Mouse (Mus musculus): ENCODE data around the gene Smarca2. TPM values are rescaled to one million over a fixed set of nuclear protein-coding genes. Genes with fewer than 3 reads are reported as not detected.

Smarca2 gene
- polyA plus RNA-seq, 2 experiments, result 3.3 to 5.3 TPM

DNA sequence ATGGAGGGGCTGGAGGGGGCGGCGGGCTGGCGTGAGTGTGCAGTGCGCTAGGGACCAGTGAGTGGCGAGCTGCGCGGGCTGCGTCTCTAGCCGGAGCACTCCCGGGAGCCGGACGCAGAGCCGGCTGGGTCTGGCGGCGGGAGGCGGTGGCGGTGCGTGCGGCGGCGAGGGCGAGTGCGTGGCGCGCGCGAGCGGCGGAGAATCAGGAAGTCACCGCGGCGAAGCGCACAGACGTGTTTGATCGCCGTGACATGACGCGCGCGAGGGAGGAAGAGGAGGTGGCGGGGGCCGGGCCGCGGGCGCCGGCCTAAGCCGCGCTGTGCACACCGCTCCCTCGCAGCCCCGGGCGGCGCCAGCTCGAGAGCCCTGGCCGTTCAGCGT, 2.3 kb downstream of the Smarca2 start:
- H3K4me3 ChIP-seq (ENCODE audit: insufficient read depth in 1 of 2, low read depth in 2 of 2, low read length in 2 of 2), result peak overlapping the region; percentile 56 to 66
- WGBS (ENCODE audit: insufficient replicate concordance), result under 1% methylated on average over 50 of the region's 56 CpGs
- peaks cover 32% of the 10 kb centered on the region for H3K27me3 ChIP-seq (ENCODE audit: control insufficient read depth, insufficient read depth, low read length)

DNA sequence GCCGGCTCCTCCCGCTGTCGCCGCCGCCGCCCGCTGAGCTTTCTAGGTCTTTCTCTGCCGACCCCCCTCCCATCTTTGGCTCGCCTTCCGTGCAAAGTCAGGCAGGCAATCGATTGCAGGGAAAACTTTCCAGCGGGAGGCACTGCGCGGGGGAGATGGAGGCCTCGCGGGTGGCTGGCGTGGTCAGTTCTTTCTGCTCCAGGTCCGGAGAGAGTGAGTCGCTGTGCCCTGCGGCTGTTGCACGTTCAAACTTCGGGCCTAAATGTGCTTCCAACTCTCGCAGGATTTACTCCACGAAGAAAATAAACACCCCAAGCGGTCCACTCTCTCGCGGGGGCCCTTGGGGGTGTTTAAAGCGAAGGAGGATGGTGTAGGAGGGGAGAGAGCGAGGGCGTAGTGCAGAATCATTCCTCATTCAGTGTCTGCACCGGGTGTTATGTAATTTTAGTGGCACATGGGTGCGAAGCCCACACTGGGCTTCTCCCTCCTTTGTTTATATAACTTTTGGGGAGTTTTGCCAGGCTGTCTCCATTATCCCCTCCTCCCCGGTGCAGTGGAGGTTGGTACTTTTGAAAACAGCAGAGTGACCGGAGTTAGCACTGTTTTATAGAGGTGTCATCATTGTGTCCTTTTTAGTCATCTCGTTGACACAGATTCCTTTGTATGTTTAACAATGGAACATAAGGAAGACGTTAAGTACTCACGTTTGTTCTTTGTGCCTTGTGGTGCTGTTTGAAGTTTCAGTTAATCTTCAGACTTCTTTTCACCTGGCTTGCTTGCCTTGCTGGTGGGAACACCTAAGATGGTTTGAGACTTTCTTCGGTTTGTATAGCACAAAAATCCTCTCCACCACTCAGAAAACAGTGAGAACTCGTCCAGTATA, 2.9 kb downstream of the Smarca2 start:
- no peak for TF ChIP-seq EP300 (IDR thresholded peaks at IDR 0.05; ENCODE audit: low read depth)
- no peak for TF ChIP-seq CTCF (IDR thresholded peaks at IDR 0.05; ENCODE audit: low read depth)
- ATAC-seq (ENCODE audit: insufficient read depth), result no peak
- peak overlapping the region; percentile 56 to 66 for H3K4me3 ChIP-seq (ENCODE audit: insufficient read depth in 1 of 2, low read depth in 2 of 2, low read length in 2 of 2)
- no peaks in the 10 kb centered on the region for H3K36me3 ChIP-seq (replicated peaks; ENCODE audit: control insufficient read depth, insufficient read depth, low read depth)
- H3K4me1 ChIP-seq (replicated peaks; ENCODE audit: control insufficient read depth in 2 of 2, insufficient read depth in 2 of 2, low read length in 1 of 2), result peaks cover 0 to 11% of the 10 kb centered on the region in 2 experiments; a peak in 3 of 4 replicates
- peak overlapping the region; percentile 93 for H3K4me2 ChIP-seq (ENCODE audit: low read depth)
- no peak overlapping the region for H3K27ac ChIP-seq
- H3K9ac ChIP-seq (replicated peaks), result no peak overlapping the region
- H3K9me3 ChIP-seq (ENCODE audit: control insufficient read depth, low read length), result no peaks in the 10 kb centered on the region
- WGBS (ENCODE audit: insufficient replicate concordance), result 5% methylated on average over 39 of the region's 39 CpGs
- DNase-seq (ENCODE audit: low read depth in 3 of 3, low spot score in 3 of 3), result no peak
- H3K27me3 ChIP-seq (ENCODE audit: control insufficient read depth, insufficient read depth, low read length), result peaks cover 32% of the 10 kb centered on the region

More for the DNA sequence above, 2.3 kb downstream of the Smarca2 start:
- Histone ChIP-seq H3K27ac (no peak overlapping the region), H3K36me3 (replicated peaks; ENCODE audit: control insufficient read depth, insufficient read depth, low read depth) (no peaks in the 10 kb centered on the region), H3K4me2 (ENCODE audit: low read depth) (peak overlapping the region; percentile 93), H3K9me3 (ENCODE audit: control insufficient read depth, low read length) (no peaks in the 10 kb centered on the region), H3K9ac (replicated peaks) (no peak overlapping the region), H3K4me1 (replicated peaks; ENCODE audit: control insufficient read depth in 2 of 2, insufficient read depth in 2 of 2, low read length in 1 of 2) (peaks cover 0 to 6% of the 10 kb centered on the region in 2 experiments; a peak in 1 of 4 replicates)
- DNase-seq (ENCODE audit: low read depth in 3 of 3, low spot score in 3 of 3) (peak in 1 of 3 experiments; percentile 7), ATAC-seq (ENCODE audit: insufficient read depth) (0 out of 2 replicates have a peak, but pooled peaks have one; percentile 4)
- TF ChIP-seq EP300 (IDR thresholded peaks at IDR 0.05; ENCODE audit: low read depth), result no peak
- no peak for TF ChIP-seq CTCF (IDR thresholded peaks at IDR 0.05; ENCODE audit: low read depth)

DNA sequence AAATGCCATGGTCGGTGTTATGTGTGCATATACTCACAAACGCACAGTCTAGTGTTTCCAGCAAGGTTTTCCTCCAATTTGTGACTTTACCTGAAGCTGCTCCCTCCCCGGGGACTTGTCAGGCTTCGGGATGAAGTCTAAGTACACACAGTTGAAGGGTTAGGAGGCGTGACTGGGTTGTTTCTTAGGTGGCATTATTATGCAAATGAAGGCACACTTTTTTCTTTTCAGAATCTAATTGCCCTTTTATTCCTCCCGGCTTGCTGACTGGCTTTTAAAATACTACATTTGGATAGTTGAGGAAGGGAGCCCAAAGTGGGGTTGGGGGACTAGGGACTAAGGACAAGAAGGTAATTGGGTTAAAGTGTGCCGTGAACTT, 3.6 kb downstream of the Smarca2 start:
- ATAC-seq (ENCODE audit: insufficient read depth), result no peak
- no peak for DNase-seq (ENCODE audit: low read depth in 3 of 3, low spot score in 3 of 3)
- Histone ChIP-seq H3K4me2 (ENCODE audit: low read depth) (no peak overlapping the region; the same call in 1 of the 2 replicates), H3K9me3 (ENCODE audit: control insufficient read depth, low read length) (no peaks in the 10 kb centered on the region), H3K9ac (replicated peaks) (no peak overlapping the region), H3K4me3 (ENCODE audit: insufficient read depth in 1 of 2, low read depth in 2 of 2, low read length in 2 of 2) (no peak overlapping the region), H3K27ac (no peak overlapping the region), H3K4me1 (replicated peaks; ENCODE audit: control insufficient read depth in 2 of 2, insufficient read depth in 2 of 2, low read length in 1 of 2) (peaks cover under 1 to 18% of the 10 kb centered on the region in 2 experiments), H3K36me3 (replicated peaks; ENCODE audit: control insufficient read depth, insufficient read depth, low read depth) (no peaks in the 10 kb centered on the region), H3K27me3 (ENCODE audit: control insufficient read depth, insufficient read depth, low read length) (peaks cover 32% of the 10 kb centered on the region)
- WGBS (ENCODE audit: insufficient replicate concordance), result 38% methylated on average over 7 of the region's 7 CpGs
- TF ChIP-seq EP300 (IDR thresholded peaks at IDR 0.05; ENCODE audit: low read depth), result no peak
- TF ChIP-seq CTCF (IDR thresholded peaks at IDR 0.05; ENCODE audit: low read depth), result no peak

DNA sequence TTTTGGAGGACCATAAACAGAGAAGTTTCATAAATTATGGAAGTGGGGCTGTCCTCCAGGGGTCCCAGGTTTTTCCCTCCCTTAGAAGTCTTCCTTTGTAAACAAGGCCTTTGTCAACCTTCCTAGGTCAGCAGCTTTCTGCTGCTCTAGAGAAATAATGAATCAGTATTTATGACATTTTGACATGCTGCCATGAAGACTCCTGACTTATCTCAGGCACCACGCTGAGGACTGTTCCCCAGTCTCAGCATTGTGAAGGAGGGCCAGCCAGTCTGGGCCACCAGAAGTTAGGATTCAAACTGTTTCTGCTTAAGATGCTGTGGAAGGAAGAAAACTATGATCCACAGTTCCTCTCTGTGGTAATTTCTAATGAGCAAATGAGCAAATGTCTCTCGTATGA, 4.8 kb downstream of the Smarca2 start:
- ATAC-seq (ENCODE audit: insufficient read depth) (no peak), DNase-seq (ENCODE audit: low read depth in 3 of 3, low spot score in 3 of 3) (no peak)
- Histone ChIP-seq H3K27me3 (ENCODE audit: control insufficient read depth, insufficient read depth, low read length) (peaks cover 32% of the 10 kb centered on the region), H3K4me1 (replicated peaks; ENCODE audit: control insufficient read depth in 2 of 2, insufficient read depth in 2 of 2, low read length in 1 of 2) (peaks cover 4 to 24% of the 10 kb centered on the region in 2 experiments), H3K36me3 (replicated peaks; ENCODE audit: control insufficient read depth, insufficient read depth, low read depth) (no peaks in the 10 kb centered on the region), H3K9ac (replicated peaks) (no peak overlapping the region), H3K9me3 (ENCODE audit: control insufficient read depth, low read length) (no peaks in the 10 kb centered on the region), H3K27ac (no peak overlapping the region), H3K4me3 (ENCODE audit: insufficient read depth in 1 of 2, low read depth in 2 of 2, low read length in 2 of 2) (no peak overlapping the region), H3K4me2 (ENCODE audit: low read depth) (no peak overlapping the region)
- WGBS (ENCODE audit: insufficient replicate concordance), result 32% methylated on average over 2 of the region's 2 CpGs
- TF ChIP-seq CTCF (IDR thresholded peaks at IDR 0.05; ENCODE audit: low read depth) (no peak), EP300 (IDR thresholded peaks at IDR 0.05; ENCODE audit: low read depth) (no peak)

DNA sequence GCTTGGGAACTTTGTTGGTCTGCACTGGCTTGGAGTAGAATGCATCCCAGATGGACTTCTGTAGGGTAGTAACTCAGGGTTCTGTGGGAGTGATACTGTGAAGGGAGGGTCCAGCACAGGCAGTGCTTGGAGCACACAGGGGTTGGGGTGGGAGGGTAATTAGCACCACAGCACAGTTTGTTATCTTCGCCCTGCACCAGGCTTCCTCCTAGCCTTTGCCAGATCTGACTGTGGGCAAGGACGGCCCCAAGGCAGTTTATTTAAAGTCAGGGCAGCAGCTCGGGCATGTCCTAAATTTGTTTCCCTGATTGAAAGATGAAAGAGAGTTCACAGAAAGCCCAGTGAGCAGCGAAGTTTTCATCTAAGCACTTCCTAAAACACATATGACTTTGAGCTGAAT, 8.1 kb downstream of the Smarca2 start:
- DNase-seq (ENCODE audit: low read depth in 3 of 3, low spot score in 3 of 3) (peak in 2 of 3 experiments; percentile 33 to 42), ATAC-seq (ENCODE audit: insufficient read depth) (peak; percentile 94)
- H3K27me3 ChIP-seq (ENCODE audit: control insufficient read depth, insufficient read depth, low read length), result peaks cover 6% of the 10 kb centered on the region
- H3K9me3 ChIP-seq (ENCODE audit: control insufficient read depth, low read length), result no peaks in the 10 kb centered on the region
- H3K4me1 ChIP-seq (replicated peaks; ENCODE audit: control insufficient read depth in 2 of 2, insufficient read depth in 2 of 2, low read length in 1 of 2), result peaks cover 4 to 26% of the 10 kb centered on the region in 2 experiments
- 8% methylated on average over 4 of the region's 4 CpGs for WGBS (ENCODE audit: insufficient replicate concordance)
- H3K4me3 ChIP-seq (ENCODE audit: insufficient read depth in 1 of 2, low read depth in 2 of 2, low read length in 2 of 2), result no peak overlapping the region
- H3K36me3 ChIP-seq (replicated peaks; ENCODE audit: control insufficient read depth, insufficient read depth, low read depth), result no peaks in the 10 kb centered on the region
- peak overlapping the region; percentile 41 for H3K4me2 ChIP-seq (ENCODE audit: low read depth)
- H3K9ac ChIP-seq (replicated peaks), result no peak overlapping the region
- TF ChIP-seq CTCF (IDR thresholded peaks at IDR 0.05; ENCODE audit: low read depth), result no peak
- no peak; the same call in 1 of the 2 replicates for TF ChIP-seq EP300 (IDR thresholded peaks at IDR 0.05; ENCODE audit: low read depth)
- no peak overlapping the region for H3K27ac ChIP-seq

Data from liver, embryonic 14.5 days (tissue).